Mouse (Mus musculus) MEL (cell line): ENCODE results near the gene Kansl3. TPM values are rescaled to one million over a fixed set of nuclear protein-coding genes. Genes with fewer than 3 reads are reported as not detected.

Experiments used
- DNase-seq: peaks from one replicate; pipeline ENCODE4 v3.0.0; 2011; ENCODE audit warnings: low read depth, low spot score
- H3K27ac ChIP-seq: 2 replicates; pipeline ENCODE4 v1.5.1; 2012; ENCODE audit warnings: low read depth, mild to moderate bottlenecking, control low read depth, low read length, moderate library complexity; ENCODE audit not compliant: control insufficient read depth
- H3K27me3 ChIP-seq, 2 experiments: fragments of 150-350 bp in 1 of 2; sonication (generic) in 1 of 2; 2 replicates each; pipeline ENCODE4 v1.6.1; 2012; ENCODE audit warnings: low read length in 2 of 2, mild to moderate bottlenecking in 2 of 2, improper control_type of control experiment in 1 of 2, moderate library complexity in 1 of 2; ENCODE audit not compliant: insufficient read depth in 2 of 2, control insufficient read depth in 1 of 2
- H3K36me3 ChIP-seq, 2 experiments: 2 replicates each; pipeline ENCODE4 v1.6.1; 2012 to 2014; ENCODE audit warnings: low read length in 2 of 2, improper control_type of control experiment in 1 of 2, inconsistent platforms in 1 of 2, mild to moderate bottlenecking in 1 of 2; ENCODE audit not compliant: insufficient read depth in 2 of 2, control insufficient read depth in 1 of 2
- H3K4me1 ChIP-seq, 2 experiments: fragments of 150-350 bp in 1 of 2; sonication (generic) in 1 of 2; 2 replicates each; pipeline ENCODE4 v1.6.1; 2012; ENCODE audit warnings: low read length in 2 of 2, improper control_type of control experiment in 1 of 2, mild to moderate bottlenecking in 1 of 2; ENCODE audit not compliant: insufficient read depth in 2 of 2, control insufficient read depth in 1 of 2
- H3K4me3 ChIP-seq, 2 experiments: fragments of 150-350 bp in 1 of 2; sonication (generic) in 1 of 2; 2 replicates each; pipeline ENCODE4 v1.5.1; 2012; ENCODE audit warnings: low read depth in 2 of 2, low read length in 2 of 2, mild to moderate bottlenecking in 2 of 2, moderate library complexity in 2 of 2, control low read depth in 1 of 2, improper control_type of control experiment in 1 of 2; ENCODE audit not compliant: control insufficient read depth in 1 of 2, insufficient read depth in 1 of 2
- H3K79me2 ChIP-seq: 2 replicates; pipeline ENCODE4 v1.6.1; 2012; ENCODE audit warnings: mild to moderate bottlenecking, low read length, moderate library complexity; ENCODE audit not compliant: control insufficient read depth, poor library complexity, insufficient read depth
- H3K9ac ChIP-seq: 2 replicates; pipeline ENCODE4 v1.6.1; 2012; ENCODE audit warnings: low read depth, mild to moderate bottlenecking, control low read depth, low read length, moderate library complexity; ENCODE audit not compliant: control insufficient read depth, poor library complexity, severe bottlenecking
- H3K9me3 ChIP-seq: fragments of 150-350 bp; sonication (generic); replicated peaks from 2 replicates; pipeline ENCODE4 v1.6.1; 2012; ENCODE audit warnings: mild to moderate bottlenecking, low read length, improper control_type of control experiment, moderate library complexity; ENCODE audit not compliant: insufficient read depth
- BHLHE40 ChIP-seq: IDR thresholded peaks from 2 replicates; pipeline ENCODE4 v1.6.1; 2012; ENCODE audit warnings: low read depth, mild to moderate bottlenecking, inconsistent platforms, low read length, improper control_type of control experiment, borderline replicate concordance
- CHD2 ChIP-seq: IDR thresholded peaks from 2 replicates; pipeline ENCODE4 v1.6.1; 2011; ENCODE audit warnings: low read length, improper control_type of control experiment
- CTCF ChIP-seq, 3 experiments: IDR thresholded peaks in 2 of 3; conservative IDR thresholded peaks in 1 of 3; 2 replicates each; pipeline ENCODE4 v1.5.1; 2011 to 2012; ENCODE audit warnings: low read length in 3 of 3, low read depth in 2 of 3, mild to moderate bottlenecking in 2 of 3, improper control_type of control experiment in 1 of 3, inconsistent platforms in 1 of 3, mixed read lengths in 1 of 3, moderate library complexity in 1 of 3; ENCODE audit not compliant: control insufficient read depth in 1 of 3, insufficient read depth in 1 of 3, poor library complexity in 1 of 3, severe bottlenecking in 1 of 3
- E2F4 ChIP-seq: IDR thresholded peaks from 2 replicates; pipeline ENCODE4 v1.6.1; 2011; ENCODE audit warnings: low read depth, low read length, improper control_type of control experiment, borderline replicate concordance
- ETS1 ChIP-seq: IDR thresholded peaks from 2 replicates; pipeline ENCODE4 v1.6.1; 2012; ENCODE audit warnings: low read depth, mild to moderate bottlenecking, inconsistent platforms, low read length, improper control_type of control experiment, moderate library complexity
- GATA1 ChIP-seq: IDR thresholded peaks from 2 replicates; pipeline ENCODE4 v1.6.1; 2011; ENCODE audit warnings: low read depth, low read length, improper control_type of control experiment
- KAT2A ChIP-seq: conservative IDR thresholded peaks from 2 replicates; pipeline ENCODE4 v1.6.1; 2012; ENCODE audit warnings: low read depth, low read length, improper control_type of control experiment, inconsistent platforms
- MAX ChIP-seq: IDR thresholded peaks from 2 replicates; pipeline ENCODE4 v1.6.1; 2011; ENCODE audit warnings: low read length, improper control_type of control experiment
- MXI1 ChIP-seq: IDR thresholded peaks from 2 replicates; pipeline ENCODE4 v1.6.1; 2011; ENCODE audit warnings: mild to moderate bottlenecking, low read depth, low read length, improper control_type of control experiment
- MYC ChIP-seq: IDR thresholded peaks from 2 replicates; pipeline ENCODE4 v1.6.1; 2011; ENCODE audit warnings: low read depth, mild to moderate bottlenecking, low read length, improper control_type of control experiment, moderate library complexity
- POLR2A ChIP-seq, 2 experiments: IDR thresholded peaks; 2 replicates each; pipeline ENCODE4 v1.6.1; 2011 to 2012; ENCODE audit warnings: low read length in 2 of 2, mild to moderate bottlenecking in 2 of 2, control low read depth in 1 of 2, improper control_type of control experiment in 1 of 2, low read depth in 1 of 2, moderate library complexity in 1 of 2; ENCODE audit not compliant: control insufficient read depth in 1 of 2, insufficient read depth in 1 of 2, poor library complexity in 1 of 2
- POLR2AphosphoS2 ChIP-seq: IDR thresholded peaks from 2 replicates; pipeline ENCODE4 v1.6.1; 2011; ENCODE audit warnings: low read length, improper control_type of control experiment
- POLR2AphosphoS5 ChIP-seq: IDR thresholded peaks from 2 replicates; pipeline ENCODE4 v1.6.1; 2012; ENCODE audit warnings: low read depth, borderline replicate concordance, mild to moderate bottlenecking, inconsistent platforms, low read length, moderate library complexity, mixed read lengths
- RAD21 ChIP-seq: IDR thresholded peaks from 2 replicates; pipeline ENCODE4 v1.6.1; 2011; ENCODE audit warnings: mild to moderate bottlenecking, low read depth, low read length, improper control_type of control experiment
- SIN3A ChIP-seq: IDR thresholded peaks from 2 replicates; pipeline ENCODE4 v1.6.1; 2012; ENCODE audit warnings: low read length, improper control_type of control experiment, inconsistent platforms
- SMC3 ChIP-seq: IDR thresholded peaks from 2 replicates; pipeline ENCODE4 v1.6.1; 2011; ENCODE audit warnings: low read depth, low read length, improper control_type of control experiment
- TAL1 ChIP-seq: IDR thresholded peaks from 2 replicates; pipeline ENCODE4 v1.6.1; 2012; ENCODE audit warnings: mild to moderate bottlenecking, inconsistent platforms, low read length, moderate library complexity, mixed read lengths
- TBP ChIP-seq: IDR thresholded peaks from 2 replicates; pipeline ENCODE4 v1.8.0; 2011; ENCODE audit warnings: low read depth, low read length, improper control_type of control experiment
- TCF12 ChIP-seq: IDR thresholded peaks from 2 replicates; pipeline ENCODE4 v1.6.1; 2014; ENCODE audit warnings: low read depth, mild to moderate bottlenecking, inconsistent platforms, low read length, improper control_type of control experiment, moderate library complexity
- ZC3H11A ChIP-seq: IDR thresholded peaks from 2 replicates; pipeline ENCODE4 v1.6.1; 2012; ENCODE audit warnings: low read depth, mild to moderate bottlenecking, inconsistent platforms, low read length, improper control_type of control experiment
- ZKSCAN1 ChIP-seq: IDR thresholded peaks from 2 replicates; pipeline ENCODE4 v1.6.1; 2012; ENCODE audit warnings: low read depth, mild to moderate bottlenecking, inconsistent platforms, low read length, improper control_type of control experiment, moderate library complexity
- polyA plus RNA-seq, 2 experiments: library from polyadenylated mRNA; stranded (reverse) in 1 of 2; unstranded in 1 of 2; fragments of >175 nt in 1 of 2; fragments of >200 nt in 1 of 2; gene quantifications; 2 replicates each; pipeline versions ENCODE4 v1.2.1 to v1.2.4; 2012; ENCODE audit warnings: low replicate concordance in 2 of 2, low read depth in 1 of 2; ENCODE audit not compliant: insufficient read length in 2 of 2, insufficient read depth in 1 of 2, missing spikeins in 1 of 2
- total RNA-seq: library from RNA; depleted of rRNA; stranded (reverse); fragments of 300-350 nt; gene quantifications from 2 replicates; pipeline ENCODE4 v1.2.3, GENCODE M21; 2012

The Kansl3 gene
- total and polyA plus RNA-seq, 3 experiments, result 29.0 to 55.4 (median 45.6) TPM

DNA sequence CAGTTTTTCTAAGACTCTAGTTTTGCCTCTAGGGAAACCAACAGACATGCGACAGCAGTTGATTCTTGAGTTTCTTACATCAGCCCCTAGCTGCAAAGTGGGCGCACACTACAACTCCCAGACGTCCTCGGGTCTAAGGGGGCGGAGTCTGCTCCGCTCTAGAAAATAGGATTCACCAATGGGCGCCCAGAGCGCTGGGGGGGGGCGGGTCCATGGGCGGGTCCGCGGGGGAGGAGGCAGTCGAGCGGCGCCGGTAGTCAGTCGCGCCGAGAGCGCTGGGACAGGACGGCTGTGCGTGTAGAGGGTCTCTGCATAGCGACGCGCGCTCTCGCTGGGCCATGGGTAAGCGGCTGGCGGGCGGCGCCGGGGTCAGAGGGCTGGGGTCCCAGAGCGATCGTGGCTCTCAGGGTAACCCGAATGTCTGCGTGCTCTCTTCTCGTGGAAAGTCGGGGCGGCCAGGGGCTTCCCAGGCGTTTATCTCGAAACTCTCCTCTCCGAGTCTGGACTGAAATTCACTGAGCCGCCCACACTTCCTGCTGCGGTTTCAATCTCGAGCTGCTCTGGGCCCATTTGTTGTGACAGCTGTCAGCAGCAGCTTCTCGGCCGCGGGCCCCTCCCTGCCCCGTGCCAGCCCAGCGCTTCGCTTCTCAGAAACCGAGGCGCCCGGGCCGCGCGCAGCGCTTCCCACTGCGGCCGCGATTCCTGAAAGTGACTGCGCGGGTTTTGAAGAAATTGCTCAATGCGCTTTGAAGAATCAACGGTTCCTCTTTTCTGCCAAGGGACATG, 61.3 kb downstream of the Kansl3 start, which contains the start of gene Arid5a (continued):
- peak; percentile 81 for TF ChIP-seq TBP
- peak; percentile 54 for TF ChIP-seq MXI1
- no peak for TF ChIP-seq CTCF (IDR thresholded peaks at IDR 0.05 in 2 of 3, conservative IDR thresholded peaks at IDR 0.05 in 1 of 3; ENCODE audit: control insufficient read depth in 1 of 3, insufficient read depth in 1 of 3, low read depth in 2 of 3, low read length in 3 of 3, poor library complexity in 1 of 3, severe bottlenecking in 1 of 3)
- peak; percentile 79 for TF ChIP-seq TAL1
- no peak for TF ChIP-seq ZKSCAN1

DNA sequence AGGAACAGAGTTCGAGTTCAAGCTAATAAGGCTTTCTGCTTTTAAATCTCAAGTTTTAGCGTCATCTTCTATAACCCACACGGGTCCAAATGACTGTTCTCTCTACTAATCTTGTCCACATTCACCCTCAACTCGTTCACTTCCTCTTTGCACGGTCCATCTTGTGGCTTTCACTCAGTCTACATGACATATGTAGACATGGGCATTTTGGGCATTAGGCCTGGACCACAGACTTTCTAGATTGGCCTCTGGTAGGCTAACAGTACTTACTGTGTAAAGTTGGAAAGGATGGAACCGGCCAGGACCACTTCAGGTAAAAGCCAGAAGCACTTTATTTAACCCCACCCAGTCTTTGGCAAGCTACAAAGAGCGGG, 61.9 kb downstream of the Kansl3 start:
- DNase-seq, result no peak
- Histone ChIP-seq H3K9ac (peak overlapping the region; percentile 73), H3K36me3 (peaks cover 0 to 5% of the 10 kb centered on the region in 2 experiments; a peak in 2 of 4 replicates), H3K27me3 (no peaks in the 10 kb centered on the region)
- no peak for TF ChIP-seq ETS1
- TF ChIP-seq MAX, result no peak
- no peak for TF ChIP-seq SMC3
- no peak for TF ChIP-seq TCF12
- no peak for TF ChIP-seq ZKSCAN1
- no peak for TF ChIP-seq POLR2AphosphoS2
- no peak for TF ChIP-seq GATA1
- TF ChIP-seq POLR2A (IDR thresholded peaks at IDR 0.05; ENCODE audit: control insufficient read depth in 1 of 2, insufficient read depth in 1 of 2, low read depth in 1 of 2, low read length in 2 of 2, poor library complexity in 1 of 2), result no peak
- TF ChIP-seq MXI1, result no peak; the same call in 1 of the 2 replicates
- no peak for TF ChIP-seq RAD21
- TF ChIP-seq BHLHE40, result no peak
- TF ChIP-seq CTCF (IDR thresholded peaks at IDR 0.05 in 2 of 3, conservative IDR thresholded peaks at IDR 0.05 in 1 of 3; ENCODE audit: control insufficient read depth in 1 of 3, insufficient read depth in 1 of 3, low read depth in 2 of 3, low read length in 3 of 3, poor library complexity in 1 of 3, severe bottlenecking in 1 of 3), result no peak
- TF ChIP-seq CHD2, result no peak
- TF ChIP-seq E2F4, result no peak
- no peak for TF ChIP-seq SIN3A
- TF ChIP-seq POLR2AphosphoS5, result no peak
- no peak for TF ChIP-seq MYC
- no peak for TF ChIP-seq ZC3H11A
- no peak for TF ChIP-seq KAT2A
- TF ChIP-seq, all 39 proteins: peak for 0
- Histone ChIP-seq H3K27ac (peak overlapping the region; percentile 92), H3K4me1 (peaks cover 0 to 14% of the 10 kb centered on the region in 2 experiments; a peak in 3 of 4 replicates), H3K79me2 (no peaks in the 10 kb centered on the region; the same call in 1 of the 2 replicates), H3K9me3 (no peaks in the 10 kb centered on the region), H3K4me3 (peak overlapping the region; percentile 65 to 82)
